Mouse (Mus musculus) intestine, postnatal 0 days (tissue): ENCODE results near the gene Gm6096. TPM values are rescaled to one million over a fixed set of nuclear protein-coding genes. Genes with fewer than 3 reads are reported as not detected.
"Not testable (repeated sequence)": the region's sequence is repeated elsewhere in the genome, so short reads cannot be mapped to it uniquely, and the experiment has no call there.

Experiments
- ATAC-seq: fragments of 200-750 bp; cut with Nextera tagmentation; 2 replicates; pipeline ENCODE4 v1.8.0; 2017; ENCODE audit warnings: mild to moderate bottlenecking, moderate TSS enrichment, moderate library complexity
- H3K27ac ChIP-seq: fragments of 300-500 bp; sonication (generic); 2 replicates; pipeline ENCODE4 v1.5.1; 2014; ENCODE audit warnings: mild to moderate bottlenecking, low read depth, low read length, moderate library complexity
- H3K27me3 ChIP-seq: fragments of 300-500 bp; sonication (generic); replicated peaks from 2 replicates; pipeline ENCODE4 v1.6.1; 2014; ENCODE audit warnings: low read length, mixed read lengths; ENCODE audit not compliant: control insufficient read depth, insufficient read depth
- H3K36me3 ChIP-seq: fragments of 300-500 bp; sonication (generic); 2 replicates; pipeline ENCODE4 v1.6.1; 2014; ENCODE audit warnings: mild to moderate bottlenecking, moderate library complexity; ENCODE audit not compliant: control insufficient read depth, insufficient read depth
- H3K4me1 ChIP-seq: fragments of 300-500 bp; sonication (generic); replicated peaks from 2 replicates; pipeline ENCODE4 v1.6.1; 2014; ENCODE audit warnings: antibody characterized with exemption, low read length, mixed read lengths; ENCODE audit not compliant: control insufficient read depth, insufficient read depth
- H3K4me2 ChIP-seq: fragments of 300-500 bp; sonication (generic); replicated peaks from 2 replicates; pipeline ENCODE4 v1.6.1; 2014; ENCODE audit warnings: low read depth, mild to moderate bottlenecking, moderate library complexity
- H3K4me3 ChIP-seq: fragments of 300-500 bp; sonication (generic); 2 replicates; pipeline ENCODE4 v1.5.1; 2014; ENCODE audit warnings: low read depth, low read length
- H3K9ac ChIP-seq: fragments of 300-500 bp; sonication (generic); 2 replicates; pipeline ENCODE4 v1.6.1; 2014; ENCODE audit warnings: mild to moderate bottlenecking, low read depth, low read length
- H3K9me3 ChIP-seq: fragments of 300-500 bp; sonication (generic); 2 replicates; pipeline ENCODE4 v1.6.1; 2016; ENCODE audit warnings: mixed run types; ENCODE audit not compliant: control insufficient read depth
- CTCF ChIP-seq: sonication (generic); IDR thresholded peaks from 2 replicates; pipeline ENCODE4 v1.5.1; 2016; ENCODE audit warnings: low read depth, mild to moderate bottlenecking, control low read depth, antibody characterized with exemption, moderate library complexity
- WGBS: fragments of 180-500 bp; shearing (Covaris S2); extraction: QIAGEN DNeasy Blood & Tissue Kit; methylation state at CpG from one replicate; pipeline ENCODE4 v1.1.7; 2014; 5-methylcytosine and 5-hydroxymethylcytosine counted together
- polyA plus RNA-seq: library from polyadenylated mRNA; unstranded; fragments of >200 nt; fragmentation: Nextera tagmentation; extraction: Ambion mirVana; gene quantifications from 2 replicates; pipeline ENCODE4 v1.2.1, GENCODE M21; 2015

The Gm6096 gene
- not detected in 2 replicates for polyA plus RNA-seq

GRCm38 (mm10) chr7:34250738-34251137, at the start of gene Gm6096:
Gene Gm6096 (plus strand): TSS chr7:34251038.
- Histone ChIP-seq H3K4me3 (no peak within 1 kb of the TSS), H3K27ac (no peak within 1 kb of the TSS), H3K9ac (no peak within 1 kb of the TSS), H3K9me3 (no peaks in the 10 kb centered on the region), H3K4me1 (no peaks in the 10 kb centered on the region), H3K27me3 (no peaks in the 10 kb centered on the region), H3K36me3 (peaks cover 69% of the 10 kb centered on the region), H3K4me2 (no peak within 1 kb of the TSS)
- ATAC-seq = no peak
- TF ChIP-seq CTCF = no peak
- 94% methylated on average over 7 of the region's 7 CpGs for WGBS

- not testable (repeated sequence) for H3K4me2 ChIP-seq, H3K9me3 ChIP-seq, H3K27me3 ChIP-seq, H3K4me3 ChIP-seq, H3K4me1 ChIP-seq, H3K9ac ChIP-seq, ATAC-seq, H3K27ac ChIP-seq
- 93% methylated on average over 9 of the region's 10 CpGs for WGBS
- H3K36me3 ChIP-seq = peaks cover 64% of the 10 kb centered on the region
These were observed 48.7 kb upstream of the Gm6096 start for GRCm38 (mm10) chr7:34202147-34202546.

- Histone ChIP-seq H3K36me3 (peaks cover 89% of the 10 kb centered on the region), H3K9ac (no peak overlapping the region), H3K4me3 (no peak overlapping the region), H3K4me2 (no peak overlapping the region), H3K27me3 (no peaks in the 10 kb centered on the region), H3K4me1 (no peaks in the 10 kb centered on the region), H3K9me3 (no peaks in the 10 kb centered on the region), H3K27ac (no peak overlapping the region)
- WGBS = 91% methylated on average over 6 of the region's 6 CpGs
- no peak for ATAC-seq
- TF ChIP-seq CTCF = no peak
These were observed 44.5 kb upstream of the Gm6096 start for GRCm38 (mm10) chr7:34206331-34206730.

GRCm38 (mm10) chr7:34208027-34208745, 42.7 kb upstream of the Gm6096 start:
- Histone ChIP-seq H3K4me1 (no peaks in the 10 kb centered on the region), H3K9ac (no peak overlapping the region), H3K27me3 (no peaks in the 10 kb centered on the region), H3K9me3 (no peaks in the 10 kb centered on the region), H3K4me3 (no peak overlapping the region), H3K4me2 (no peak overlapping the region), H3K36me3 (peaks cover 91% of the 10 kb centered on the region), H3K27ac (no peak overlapping the region)
- peak; percentile 51 for TF ChIP-seq CTCF
- ATAC-seq = no peak
- whole genome bisulfite sequencing = 87% methylated on average over 9 of the region's 9 CpGs

- no peak overlapping the region for H3K4me2 ChIP-seq
- 78% methylated on average over 7 of the region's 7 CpGs for WGBS
- no peaks in the 10 kb centered on the region for H3K4me1 ChIP-seq
- H3K4me3 ChIP-seq = no peak overlapping the region
- H3K27me3 ChIP-seq = no peaks in the 10 kb centered on the region
- H3K36me3 ChIP-seq = peaks cover 85% of the 10 kb centered on the region
- ATAC-seq = no peak
- TF ChIP-seq CTCF = no peak
- H3K9me3 ChIP-seq = no peaks in the 10 kb centered on the region
- no peak overlapping the region for H3K27ac ChIP-seq
- H3K9ac ChIP-seq = no peak overlapping the region
These were observed 37.6 kb upstream of the Gm6096 start for GRCm38 (mm10) chr7:34213281-34213680.

- no peaks in the 10 kb centered on the region for H3K27me3 ChIP-seq
- whole genome bisulfite sequencing = 90% methylated on average over 8 of the region's 8 CpGs
- no peak for ATAC-seq
- no peak overlapping the region for H3K4me2 ChIP-seq
- peaks cover 85% of the 10 kb centered on the region for H3K36me3 ChIP-seq
- H3K4me1 ChIP-seq = no peaks in the 10 kb centered on the region
- no peaks in the 10 kb centered on the region for H3K9me3 ChIP-seq
- TF ChIP-seq CTCF = no peak
- H3K9ac ChIP-seq = no peak overlapping the region
- no peak overlapping the region for H3K27ac ChIP-seq
- no peak overlapping the region for H3K4me3 ChIP-seq
These were observed 36.2 kb upstream of the Gm6096 start for GRCm38 (mm10) chr7:34214644-34215043.
